Mouse (Mus musculus) C2C12 (cell line): ENCODE measurements around the gene Hoxb5.

Experiments used
- CEBPB ChIP-seq: IDR thresholded peaks from one replicate; pipeline ENCODE4 v1.6.1; 2011; ENCODE audit warnings: low read depth, mild to moderate bottlenecking, control low read depth, moderate library complexity
- CTCF ChIP-seq: IDR thresholded peaks from one replicate; pipeline ENCODE4 v1.5.1; 2011; ENCODE audit not compliant: control insufficient read depth, insufficient read depth, insufficient read length
- MAX ChIP-seq: IDR thresholded peaks from one replicate; pipeline ENCODE4 v1.6.1; 2011; ENCODE audit warnings: mild to moderate bottlenecking, control low read depth
- MYOD1 ChIP-seq: IDR thresholded peaks from one replicate; pipeline ENCODE4 v1.6.1; 2011; ENCODE audit warnings: low read depth; ENCODE audit not compliant: control insufficient read depth, insufficient read length
- MYOG ChIP-seq: IDR thresholded peaks from one replicate; pipeline ENCODE4 v1.6.1; 2011; ENCODE audit not compliant: control insufficient read depth, insufficient read length; ENCODE audit errors: extremely low read depth
- USF1 ChIP-seq: IDR thresholded peaks from one replicate; pipeline ENCODE4 v1.6.1; 2011; ENCODE audit warnings: low read depth, mild to moderate bottlenecking, control low read depth, moderate library complexity

DNA sequence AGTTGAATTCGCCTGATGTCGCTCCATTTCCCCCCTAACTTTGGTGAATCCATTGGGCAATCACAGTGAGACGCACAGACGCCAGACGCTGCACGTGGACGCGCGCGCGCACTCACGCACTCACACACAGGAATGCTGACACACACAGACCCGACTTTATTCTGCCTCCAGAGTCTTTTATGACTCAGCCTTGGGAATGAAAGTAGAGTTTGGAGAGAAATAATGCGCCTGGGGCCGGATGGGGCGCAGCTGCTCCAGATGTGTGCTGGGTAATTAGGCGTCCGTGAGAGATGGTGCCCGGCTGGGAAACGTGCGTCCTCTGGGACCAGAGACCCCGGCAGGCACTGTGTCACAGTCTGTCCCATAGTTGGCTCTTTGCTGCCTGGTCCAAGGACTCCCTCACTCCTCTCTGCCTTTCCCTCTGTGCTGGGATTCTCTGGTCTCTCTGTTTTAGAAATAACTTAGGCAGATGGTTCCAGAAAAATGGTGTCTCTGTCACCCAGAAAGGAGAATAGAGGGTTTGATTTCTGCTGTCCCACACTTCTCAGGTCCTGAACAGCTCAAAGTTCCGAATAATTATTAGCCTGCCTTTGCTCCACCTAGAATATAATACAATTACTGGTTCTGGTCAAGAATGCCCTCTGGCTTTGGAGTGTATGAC, 42.7 kb upstream of the Hoxb5 start:
- TF ChIP-seq CTCF (no peak), MYOG (no peak), USF1 (no peak), MAX (peak; percentile 32), CEBPB (peak; percentile 61), MYOD1 (no peak)
